Mouse (Mus musculus): ENCODE results near the gene Gm10803. TPM values are rescaled to one million over a fixed set of nuclear protein-coding genes. Genes with fewer than 3 reads are reported as not detected.
A peak's percentile ranks its signal among the peaks of the same experiment; 100 is the strongest.

Gm10803 gene
- total RNA-seq, 2 experiments from 2014 or later, result not detected

GRCm38 (mm10) chr2:93552676-93553521 lies 7.5 kb upstream of the Gm10803 start:
- no peak for TF ChIP-seq CTCF (IDR thresholded peaks at IDR 0.05)
- intact Hi-C loops (cut with DNase I), result no loop called here

GRCm38 (mm10) chr2:93553905-93554304 lies 6.5 kb upstream of the Gm10803 start:
- intact Hi-C loops (cut with DNase I), result no loop called here
- DNase-seq (ENCODE audit: extremely low spot score in 1 of 2, low spot score in 2 of 2), result no peak
- H3K27ac ChIP-seq, result no peak overlapping the region
- H3K4me3 ChIP-seq, result no peak overlapping the region
- no peak for TF ChIP-seq CTCF (IDR thresholded peaks at IDR 0.05)

More at GRCm38 (mm10) chr2:93552676-93553521, 7.5 kb upstream of the Gm10803 start:
- DNase-seq (ENCODE audit: extremely low spot score in 1 of 2, low spot score in 2 of 2), result peak in 1 of 2 experiments; percentile 19
- Histone ChIP-seq H3K27ac (no peak overlapping the region), H3K4me3 (no peak overlapping the region)

- TF ChIP-seq CTCF (IDR thresholded peaks at IDR 0.05), result no peak
- Histone ChIP-seq H3K4me3 (no peak overlapping the region), H3K27ac (no peak overlapping the region)
- no peak for DNase-seq (ENCODE audit: extremely low spot score in 1 of 2, low spot score in 2 of 2)
- intact Hi-C loops (cut with DNase I), result no loop called here
These were observed 5.3 kb downstream of the Gm10803 start for GRCm38 (mm10) chr2:93565647-93566046.

DNA sequence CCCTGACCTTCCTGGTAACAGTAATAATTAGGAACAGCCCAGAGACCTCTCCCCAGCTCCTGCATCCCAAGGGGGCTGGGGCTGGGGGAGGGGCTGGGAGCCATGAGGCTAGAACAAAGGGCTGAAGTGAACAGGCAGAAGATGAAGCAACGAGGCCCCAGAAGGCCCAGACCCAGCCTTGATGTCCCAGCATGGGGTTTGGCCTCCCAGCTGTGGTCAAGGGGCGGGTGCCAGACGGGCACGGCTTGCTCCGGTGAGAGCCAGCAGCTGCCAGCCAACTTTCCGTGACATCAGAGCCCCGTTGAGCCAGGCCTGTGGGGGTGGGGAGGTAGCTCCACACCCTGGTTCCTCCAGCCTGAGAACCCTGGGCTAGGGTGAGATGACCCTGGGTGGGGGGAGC lies 7.3 kb downstream of the Gm10803 start:
- no peak for TF ChIP-seq CTCF (IDR thresholded peaks at IDR 0.05)
- H3K27ac ChIP-seq, result no peak overlapping the region
- intact Hi-C loops (cut with DNase I), result no loop called here
- DNase-seq (ENCODE audit: extremely low spot score in 1 of 2, low spot score in 2 of 2), result no peak
- H3K4me3 ChIP-seq, result no peak overlapping the region

DNA sequence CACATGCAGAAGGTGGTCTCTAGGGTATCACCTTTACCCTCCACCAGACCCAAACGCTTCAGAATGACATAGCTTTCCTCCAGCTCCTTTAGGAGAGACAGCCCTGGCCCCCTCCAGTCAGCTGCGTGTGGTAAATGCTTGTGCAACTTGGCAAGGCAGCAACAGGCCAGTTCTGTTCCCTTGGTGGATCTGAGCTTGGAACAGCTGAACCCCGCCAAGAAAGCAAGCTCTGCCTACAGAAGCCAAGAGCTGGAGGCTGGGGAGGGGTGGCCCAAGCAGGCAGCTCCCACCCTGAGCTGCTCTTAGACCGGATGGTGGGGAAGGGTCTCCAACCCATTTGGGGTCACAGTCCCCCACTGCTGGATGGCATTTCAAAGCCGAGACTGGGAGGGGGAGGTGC lies 12.2 kb downstream of the Gm10803 start:
- DNase-seq (ENCODE audit: extremely low spot score in 1 of 2, low spot score in 2 of 2), result no peak
- Histone ChIP-seq H3K27ac (no peak overlapping the region), H3K4me3 (no peak overlapping the region)
- no peak for TF ChIP-seq CTCF (IDR thresholded peaks at IDR 0.05)
- intact Hi-C loops (cut with DNase I), result no loop called here

GRCm38 (mm10) chr2:93581271-93581670 lies 20.9 kb downstream of the Gm10803 start:
- intact Hi-C loops (cut with DNase I), result no loop called here
- no peak for TF ChIP-seq CTCF (IDR thresholded peaks at IDR 0.05)
- no peak for DNase-seq (ENCODE audit: extremely low spot score in 1 of 2, low spot score in 2 of 2)

GRCm38 (mm10) chr2:93585821-93586220 lies 25.5 kb downstream of the Gm10803 start:
- Histone ChIP-seq H3K4me3 (no peak overlapping the region), H3K27ac (no peak overlapping the region)
- intact Hi-C loops (cut with DNase I), result no loop called here
- no peak for TF ChIP-seq CTCF (IDR thresholded peaks at IDR 0.05)
- no peak for DNase-seq (ENCODE audit: extremely low spot score in 1 of 2, low spot score in 2 of 2)

More at GRCm38 (mm10) chr2:93581271-93581670, 20.9 kb downstream of the Gm10803 start:
- H3K27ac ChIP-seq, result no peak overlapping the region
- H3K4me3 ChIP-seq, result no peak overlapping the region

GRCm38 (mm10) chr2:93587446-93587845 lies 27.1 kb downstream of the Gm10803 start:
- no peak for DNase-seq (ENCODE audit: extremely low spot score in 1 of 2, low spot score in 2 of 2)
- Histone ChIP-seq H3K27ac (no peak overlapping the region), H3K4me3 (no peak overlapping the region)
- intact Hi-C loops (cut with DNase I), result no loop called here
- TF ChIP-seq CTCF (IDR thresholded peaks at IDR 0.05), result no peak

- Histone ChIP-seq H3K4me3 (no peak overlapping the region), H3K27ac (no peak overlapping the region)
- no peak for DNase-seq (ENCODE audit: extremely low spot score in 1 of 2, low spot score in 2 of 2)
- no peak for TF ChIP-seq CTCF (IDR thresholded peaks at IDR 0.05)
- intact Hi-C loops (cut with DNase I), result no loop called here
These were observed 29.5 kb downstream of the Gm10803 start for GRCm38 (mm10) chr2:93589875-93590274.

DNA sequence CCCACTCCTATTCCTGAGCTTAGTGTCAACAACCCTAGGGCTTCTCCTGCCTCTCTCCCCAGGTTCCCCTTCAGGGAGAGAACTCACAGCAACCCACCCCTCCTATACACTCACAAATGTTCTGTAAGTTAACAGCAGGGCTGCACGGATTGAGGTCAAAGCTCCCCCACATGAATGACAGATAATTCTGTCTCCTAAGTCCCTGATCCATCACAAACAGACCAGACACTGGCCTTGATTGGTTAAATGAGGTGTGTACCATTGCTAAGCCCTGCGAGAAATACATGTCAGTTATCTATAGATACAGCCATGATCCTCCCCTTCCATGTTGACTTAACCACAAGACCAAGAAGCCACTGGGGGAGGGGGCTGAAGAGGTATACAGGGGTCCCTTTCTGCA lies 31.3 kb downstream of the Gm10803 start:
- intact Hi-C loops (cut with DNase I), result no loop called here
- no peak for DNase-seq (ENCODE audit: extremely low spot score in 1 of 2, low spot score in 2 of 2)
- Histone ChIP-seq H3K27ac (no peak overlapping the region), H3K4me3 (no peak overlapping the region)
- no peak for TF ChIP-seq CTCF (IDR thresholded peaks at IDR 0.05)

DNA sequence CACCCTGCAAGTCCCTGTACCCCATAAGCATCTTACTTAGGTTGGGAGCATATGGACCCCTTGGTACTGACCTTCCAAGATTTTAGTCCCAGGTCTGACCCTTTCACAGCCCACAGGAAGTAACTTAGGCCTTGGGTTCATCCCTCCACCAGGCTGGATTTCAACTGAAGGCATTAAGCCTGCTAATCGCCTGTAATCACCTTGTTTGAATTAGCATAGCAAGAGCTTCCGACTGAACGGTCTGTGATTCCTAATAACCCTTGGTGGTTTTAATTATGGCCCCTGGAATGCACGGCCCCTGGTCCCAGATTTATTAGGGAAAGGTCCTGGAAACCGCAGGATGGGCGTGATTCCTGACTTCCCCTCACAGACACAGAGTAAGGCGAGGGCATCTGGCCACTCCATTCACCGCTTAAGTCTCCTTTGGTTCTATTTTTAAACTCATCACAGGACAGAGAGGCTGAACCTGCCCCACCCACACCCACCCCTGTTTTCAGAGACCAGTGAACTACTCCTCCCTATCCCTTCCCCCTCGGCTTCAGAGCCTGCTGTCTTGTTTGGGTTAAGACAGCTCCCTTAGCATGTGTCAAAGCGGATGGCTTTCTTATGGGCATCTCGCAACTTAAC lies 31.9 kb downstream of the Gm10803 start:
- Histone ChIP-seq H3K27ac (no peak overlapping the region), H3K4me3 (no peak overlapping the region)
- no peak for TF ChIP-seq CTCF (IDR thresholded peaks at IDR 0.05)
- DNase-seq (ENCODE audit: extremely low spot score in 1 of 2, low spot score in 2 of 2), result no peak
- intact Hi-C loops (cut with DNase I), result no loop called here

DNA sequence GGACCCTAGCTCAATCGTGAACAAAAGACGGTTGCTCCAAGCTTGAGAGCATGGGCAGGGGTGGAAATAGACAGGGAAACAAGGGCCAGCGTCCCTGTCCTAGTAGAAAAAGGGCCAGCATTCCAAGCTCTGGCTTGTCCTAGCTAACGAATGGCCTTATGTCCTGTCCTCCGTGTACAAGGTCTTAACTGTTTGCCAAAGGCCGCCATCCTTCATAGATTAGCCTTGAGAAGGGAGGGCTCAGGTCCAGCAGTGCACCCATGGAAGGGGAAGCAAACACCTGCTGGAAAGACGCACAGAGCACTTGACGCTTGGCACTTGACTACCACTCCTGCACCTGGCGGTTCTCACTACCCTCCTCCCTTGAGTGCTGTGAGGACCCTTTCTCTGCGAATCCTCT lies 32.8 kb downstream of the Gm10803 start:
- no peak for DNase-seq (ENCODE audit: extremely low spot score in 1 of 2, low spot score in 2 of 2)
- Histone ChIP-seq H3K27ac (no peak overlapping the region), H3K4me3 (no peak overlapping the region)
- no peak for TF ChIP-seq CTCF (IDR thresholded peaks at IDR 0.05)
- intact Hi-C loops (cut with DNase I), result no loop called here
